19 mouse cellular contexts compared by ENCODE assay signal in the genomic region with DNA sequence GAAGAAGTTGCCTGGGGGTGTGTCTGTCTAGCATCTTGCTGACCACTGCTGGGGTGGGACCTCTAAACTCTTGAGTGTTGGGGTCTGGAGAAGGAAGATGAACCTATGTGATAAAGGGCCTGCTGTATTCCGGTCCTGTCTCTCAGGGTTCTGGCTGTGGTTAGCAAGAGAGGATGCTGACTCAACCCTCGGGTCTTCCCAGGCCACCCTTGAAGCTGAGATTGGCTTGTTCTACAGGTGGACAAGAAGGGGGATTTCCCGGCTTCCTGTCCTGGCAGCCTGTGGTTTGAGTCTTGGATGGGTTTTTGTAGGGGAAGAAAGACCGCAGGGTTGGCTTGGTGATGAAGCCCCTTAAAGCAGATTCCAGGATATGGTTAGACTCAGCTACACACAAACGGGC. TPM values are rescaled to one million over a fixed set of nuclear protein-coding genes. Genes with fewer than 3 reads are reported as not detected.
A peak's percentile ranks its signal among the peaks of the same experiment; 100 is the strongest.
DNase-seq lines count a peak whose midpoint lies in the region; ATAC-seq and TF ChIP-seq lines count a peak whose summit lies in the region.
"Had no signal": no experiment of that assay in that cellular context is flagged by ENCODE, and none has a peak within 500 bp of the region (broad histone marks: within the 10 kb centered on the region; RNA-seq: fewer than 3 reads in every experiment).

No protein-coding gene starts in this region.

- DNase-seq in 3134 (ENCODE audit: extremely low read depth, insufficient read length, low spot score) (peak; percentile 70), 416B (ENCODE audit: low read depth) (peak; percentile 97), Patski (ENCODE audit: low read depth, low spot score) (peak; percentile 54), liver (no peak)
- no peak for DNase-seq in thymus, postnatal 14 days
- DNase-seq in embryo, embryonic 11 days, result no peak
- DNase-seq: adrenal gland, postnatal 36 days; cerebellum, adult 9-10 months; kidney, adult 18-20 months; kidney, postnatal 4 days; lung, postnatal 4 days; retina, postnatal 1 day; right cerebral cortex, postnatal 25 days; thymus, adult 18-20 months; thymus, postnatal 4 days had no signal

- POLR2A ChIA-PET in Patski (lab: Charles Lee), result no interaction called here

- no peak for ATAC-seq in Patski
- peak; percentile 64 for ATAC-seq in inflammation-experienced regulatory T-cells, adult 6 months

- in situ Hi-C loops in Patski (cut with MboI; ENCODE audit: low pct_unique_long_range_greater_than_20kb), result no loop called here

- no peaks in the 10 kb centered on the region for H3K27me3 ChIP-seq in Patski
- H3K27me3 ChIP-seq: hindbrain, embryonic 12.5 days; neural tube, embryonic 12.5 days had no signal

- CTCF ChIA-PET in Patski (lab: Charles Lee), result no interaction called here

- no peak for TF ChIP-seq CTCF in Patski (IDR thresholded peaks at IDR 0.05)

RNA-seq across cellular contexts. Expression of a gene that starts 37.0 kb away (rescaled TPM):
- polyA plus RNA-seq in Patski (2021), result 0.09 TPM
- under 1 TPM in 1 of 3 experiments, not detected in 2; 0.52 TPM for polyA plus RNA-seq in inflammation-experienced regulatory T-cells, adult 6 months (2017; shearing (Covaris generic))
- polyA plus RNA-seq: liver, embryonic 16.5 days had no signal

RNA-seq across cellular contexts. Expression of a gene that starts 47.6 kb away (rescaled TPM):
- polyA plus RNA-seq in Patski (2021), result 13.9 TPM
- 10 to 100 TPM; 15.1 to 29.0 (median 17.5) TPM for polyA plus RNA-seq in inflammation-experienced regulatory T-cells, adult 6 months (2017; shearing (Covaris generic))

RNA-seq across cellular contexts. Expression of a gene that starts 54.7 kb away (rescaled TPM):
- 1,216 TPM for polyA plus RNA-seq in Patski (2021)
- polyA plus RNA-seq in inflammation-experienced regulatory T-cells, adult 6 months (2017; shearing (Covaris generic)), result 1,000 to 10,000 TPM; 2,539 to 3,992 (median 2,708) TPM

Comparison
In these comparisons a context has a peak if more than half of its experiments do, and no peak if none do; other contexts are left out.
1. DNase-seq: peak in 3134 (single experiment), 416B (single experiment) and Patski (single experiment); none in thymus, postnatal 14 days (single experiment), liver (single experiment) and embryo, embryonic 11 days (single experiment).